Mouse (Mus musculus): ENCODE data around the gene Gsc. TPM values are rescaled to one million over a fixed set of nuclear protein-coding genes. Genes with fewer than 3 reads are reported as not detected.

Gene Gsc
- under 1 TPM; 0.04 to 0.34 TPM for polyA plus RNA-seq (2012; fragmentation: generic; extraction: Trizol)

GRCm38 (mm10) chr12:104472601-104473424, at the start of gene Gsc:
Gene Gsc, minus strand, starts transcription at chr12:104473330.

Other genes with a start within 250 kb of the Gsc start
- 10 to 100 TPM in 1 of 2 experiments, 1 to 10 TPM in 1; 1.7 to 11.9 TPM for gene Serpina3g, start 237.1 kb downstream of the Gsc start, polyA plus RNA-seq (2012; fragmentation: generic; extraction: Trizol)
- under 1 TPM in 1 of 2 experiments, not detected in 1; 0.11 TPM for gene Serpina3i, start 210.2 kb downstream of the Gsc start, polyA plus RNA-seq (2012; fragmentation: generic; extraction: Trizol)
- gene Serpina3j, start 158.8 kb downstream of the Gsc start, polyA plus RNA-seq (2012; fragmentation: generic; extraction: Trizol), result not detected
- not detected for gene Serpina3k, start 134.8 kb downstream of the Gsc start, polyA plus RNA-seq (2012; fragmentation: generic; extraction: Trizol)
- gene Serpina3m, start 134.8 kb downstream of the Gsc start, polyA plus RNA-seq (2012; fragmentation: generic; extraction: Trizol), result not detected
- under 1 TPM; 0.01 to 0.27 TPM for gene Serpina3n, start 66.6 kb downstream of the Gsc start, polyA plus RNA-seq (2012; fragmentation: generic; extraction: Trizol)